Mouse (Mus musculus) embryonic facial prominence, embryonic 14.5 days (tissue): ENCODE results near the gene Atxn10. TPM values are rescaled to one million over a fixed set of nuclear protein-coding genes. Genes with fewer than 3 reads are reported as not detected.

Experiments
- ATAC-seq: fragments of 200-750 bp; cut with Nextera tagmentation; 2 replicates; pipeline ENCODE4 v1.8.0; 2017; ENCODE audit warnings: low read depth, moderate number of reproducible peaks, moderate TSS enrichment
- DNase-seq: peaks from one replicate; pipeline ENCODE4 v3.0.0-alpha.2; 2015; ENCODE audit warnings: low spot score
- H3K27ac ChIP-seq: fragments of 300-500 bp; sonication (generic); replicated peaks from 2 replicates; pipeline ENCODE4 v1.5.1; 2014; ENCODE audit warnings: low read depth, mild to moderate bottlenecking, low read length, moderate library complexity
- H3K27me3 ChIP-seq: fragments of 300-500 bp; sonication (generic); replicated peaks from 2 replicates; pipeline ENCODE4 v1.6.1; 2014; ENCODE audit warnings: low read length; ENCODE audit not compliant: control insufficient read depth, insufficient read depth
- H3K36me3 ChIP-seq: fragments of 300-500 bp; sonication (generic); 2 replicates; pipeline ENCODE4 v1.6.1; 2014; ENCODE audit warnings: low read length, mixed read lengths; ENCODE audit not compliant: control insufficient read depth, insufficient read depth
- H3K4me1 ChIP-seq: fragments of 300-500 bp; sonication (generic); 2 replicates; pipeline ENCODE4 v1.6.1; 2014; ENCODE audit warnings: antibody characterized with exemption, low read length; ENCODE audit not compliant: control insufficient read depth, insufficient read depth
- H3K4me2 ChIP-seq: fragments of 300-500 bp; sonication (generic); 2 replicates; pipeline ENCODE4 v1.6.1; 2014; ENCODE audit warnings: low read depth, mild to moderate bottlenecking, low read length, moderate library complexity, mixed read lengths
- H3K4me3 ChIP-seq: fragments of 300-500 bp; sonication (generic); 2 replicates; pipeline ENCODE4 v1.5.1; 2014; ENCODE audit warnings: low read depth, mild to moderate bottlenecking, low read length
- H3K9ac ChIP-seq: fragments of 300-500 bp; sonication (generic); 2 replicates; pipeline ENCODE4 v1.6.1; 2014; ENCODE audit warnings: low read depth, mild to moderate bottlenecking, low read length, moderate library complexity, mixed read lengths
- H3K9me3 ChIP-seq: fragments of 300-500 bp; sonication (generic); 2 replicates; pipeline ENCODE4 v1.6.1; 2016; ENCODE audit warnings: low read length; ENCODE audit not compliant: control insufficient read depth
- WGBS: fragments of 180-500 bp; shearing (Covaris S2); extraction: QIAGEN DNeasy Blood & Tissue Kit; methylation state at CpG from one replicate; pipeline ENCODE4 v1.1.7; 2014; 5-methylcytosine and 5-hydroxymethylcytosine counted together
- polyA plus RNA-seq: library from polyadenylated mRNA; unstranded; fragments of >200 nt; fragmentation: Nextera tagmentation; extraction: Ambion mirVana; gene quantifications from 2 replicates; pipeline ENCODE4 v1.2.1, GENCODE M21; 2014

The Atxn10 gene
- polyA plus RNA-seq, 1 experiment from 2014 or later = 261 TPM

GRCm38 (mm10) chr15:85500267-85500666 is 164.2 kb downstream of the Atxn10 start:
- H3K27ac ChIP-seq = no peak overlapping the region
- no peak overlapping the region for H3K4me3 ChIP-seq
- H3K4me1 ChIP-seq = 0 out of 2 replicates have a peak, but pooled peaks cover under 1% of the 10 kb centered on the region
- no peaks in the 10 kb centered on the region for H3K9me3 ChIP-seq
- no peaks in the 10 kb centered on the region for H3K27me3 ChIP-seq
- no peak overlapping the region for H3K4me2 ChIP-seq
- 79% methylated on average over 10 of the region's 10 CpGs for WGBS
- no peak overlapping the region for H3K9ac ChIP-seq
- DNase-seq = no peak
- no peak for ATAC-seq
- no peaks in the 10 kb centered on the region for H3K36me3 ChIP-seq

- WGBS = 79% methylated on average over 8 of the region's 8 CpGs
- ATAC-seq = no peak
Measured at GRCm38 (mm10) chr15:85503127-85503526, 167.1 kb downstream of the Atxn10 start, which contains the start of gene 7530416G11Rik. TSS of gene 7530416G11Rik (minus strand) at chr15:85503227.

DNA sequence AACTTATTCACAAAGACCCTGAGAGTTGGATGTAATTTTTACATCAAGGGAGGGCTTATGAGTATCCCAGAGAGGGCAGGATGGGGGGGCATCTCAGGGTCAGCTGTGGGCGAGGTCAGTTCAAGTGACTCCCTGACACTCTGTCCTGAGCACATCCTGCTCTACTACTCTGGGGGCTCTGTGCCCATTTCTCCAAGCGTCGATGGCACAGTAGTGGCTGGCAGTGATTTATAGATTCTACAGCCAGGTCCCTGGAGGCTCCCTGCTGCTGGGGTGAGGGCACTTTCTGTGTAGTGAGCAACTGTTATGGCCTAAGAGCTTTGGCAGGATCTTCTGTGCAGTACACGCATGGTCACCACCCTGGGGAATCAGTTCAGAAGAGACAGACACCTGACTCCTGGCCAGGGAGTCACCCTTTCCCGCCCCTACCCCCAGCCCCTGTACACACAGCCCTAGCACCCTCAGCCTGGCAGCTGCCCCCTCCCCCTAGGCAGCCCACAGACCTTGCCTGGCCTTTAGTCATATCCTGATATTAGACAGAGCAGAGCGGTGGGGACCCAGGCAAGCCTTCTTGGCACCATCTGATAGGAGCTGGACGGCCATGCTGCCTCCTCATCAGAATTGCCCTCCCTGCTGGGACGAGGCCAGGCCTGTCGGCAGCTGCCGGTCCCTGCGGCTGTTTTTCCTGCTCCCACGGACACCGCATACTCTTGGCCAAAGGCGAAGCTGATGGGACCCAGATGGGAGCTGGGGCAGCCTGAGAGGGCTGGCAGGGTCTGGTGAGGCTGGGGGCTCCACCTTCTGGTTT is 169.3 kb downstream of the Atxn10 start:
- Histone ChIP-seq H3K27me3 (no peaks in the 10 kb centered on the region), H3K4me2 (no peak overlapping the region), H3K27ac (no peak overlapping the region), H3K36me3 (no peaks in the 10 kb centered on the region), H3K4me1 (0 out of 2 replicates have a peak, but pooled peaks cover 7% of the 10 kb centered on the region), H3K9ac (no peak overlapping the region; the same call in 1 of the 2 replicates), H3K4me3 (no peak overlapping the region), H3K9me3 (no peaks in the 10 kb centered on the region)
- ATAC-seq (peak; percentile 38; the same call in 1 of the 2 replicates), DNase-seq (peak; percentile 52)
- 51% methylated on average over 14 of the region's 14 CpGs for WGBS

More at GRCm38 (mm10) chr15:85503127-85503526, 167.1 kb downstream of the Atxn10 start, which contains the start of gene 7530416G11Rik:
- Histone ChIP-seq H3K4me3 (no peak within 1 kb of the TSS), H3K27me3 (no peaks in the 10 kb centered on the region), H3K36me3 (no peaks in the 10 kb centered on the region), H3K9me3 (no peaks in the 10 kb centered on the region), H3K4me2 (no peak within 1 kb of the TSS), H3K27ac (no peak within 1 kb of the TSS), H3K4me1 (0 out of 2 replicates have a peak, but pooled peaks cover 7% of the 10 kb centered on the region), H3K9ac (no peak within 1 kb of the TSS)
- no peak for DNase-seq

DNA sequence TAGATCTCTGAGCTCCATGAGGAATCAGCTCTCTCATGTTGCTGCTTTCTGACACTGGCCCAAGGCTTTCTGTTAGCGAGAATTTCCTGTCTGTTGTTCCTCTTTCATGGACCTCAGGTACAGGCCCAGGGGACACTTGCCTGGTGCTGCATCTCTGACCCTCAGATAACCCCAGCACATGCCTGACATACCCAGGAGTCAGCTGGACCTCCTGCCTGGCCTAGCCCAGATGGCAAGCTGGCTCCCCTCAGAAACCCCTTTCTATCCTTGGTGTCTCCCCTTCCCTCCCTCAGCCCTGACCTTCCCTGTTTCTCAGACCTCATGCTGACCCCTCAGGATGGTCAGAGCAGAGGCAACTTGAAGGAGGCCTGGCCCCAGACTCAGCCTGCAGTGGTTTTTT is 170.6 kb downstream of the Atxn10 start:
- no peak overlapping the region for H3K27ac ChIP-seq
- ATAC-seq = no peak
- WGBS = 61% methylated on average over 1 of the region's 1 CpGs

DNA sequence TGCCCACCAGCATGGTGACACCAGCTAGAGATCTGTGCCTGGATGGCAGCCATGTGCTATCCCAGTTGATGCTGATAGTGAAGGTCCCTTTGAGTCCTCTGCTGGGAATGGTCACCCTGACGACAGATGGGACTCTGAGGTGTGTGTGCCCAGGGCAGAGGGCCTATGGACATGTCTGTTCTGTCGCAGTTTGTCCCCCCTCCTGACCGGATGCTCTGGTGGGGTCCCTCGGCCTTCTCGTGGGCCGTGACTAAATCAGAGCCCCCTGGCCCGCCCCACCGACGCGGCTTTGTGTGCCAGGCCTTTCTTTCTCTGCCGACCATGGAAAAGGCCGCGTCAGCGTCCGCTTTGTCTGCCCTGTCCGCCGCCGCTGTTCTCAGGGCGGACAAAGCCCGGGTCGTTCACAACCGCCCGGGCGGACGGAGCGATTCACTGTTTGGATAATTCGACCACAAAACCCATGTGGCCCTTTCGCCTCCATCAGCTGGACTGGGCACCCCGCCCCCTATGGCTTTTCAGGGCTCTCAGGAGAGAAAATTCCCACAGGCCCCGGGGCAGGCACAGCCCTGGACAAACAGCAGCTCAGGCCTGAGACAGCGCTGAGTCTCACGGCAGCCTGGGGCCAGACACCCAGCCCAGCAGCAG is 171.4 kb downstream of the Atxn10 start:
- Histone ChIP-seq H3K27ac (no peak overlapping the region), H3K27me3 (no peaks in the 10 kb centered on the region), H3K9me3 (no peaks in the 10 kb centered on the region), H3K9ac (no peak overlapping the region), H3K4me2 (no peak overlapping the region), H3K4me1 (0 out of 2 replicates have a peak, but pooled peaks cover 7% of the 10 kb centered on the region), H3K4me3 (no peak overlapping the region), H3K36me3 (no peaks in the 10 kb centered on the region)
- DNase-seq (no peak), ATAC-seq (no peak)
- 68% methylated on average over 32 of the region's 32 CpGs for whole genome bisulfite sequencing

More for the DNA sequence above, 170.6 kb downstream of the Atxn10 start:
- H3K9me3 ChIP-seq = no peaks in the 10 kb centered on the region
- no peak overlapping the region for H3K4me2 ChIP-seq
- H3K36me3 ChIP-seq = no peaks in the 10 kb centered on the region
- H3K4me3 ChIP-seq = no peak overlapping the region
- no peak overlapping the region for H3K9ac ChIP-seq
- DNase-seq = no peak
- no peaks in the 10 kb centered on the region for H3K27me3 ChIP-seq
- 0 out of 2 replicates have a peak, but pooled peaks cover 7% of the 10 kb centered on the region for H3K4me1 ChIP-seq

Other genes with a start within 250 kb of the Atxn10 start
- gene Smc1b, start 204.3 kb upstream of the Atxn10 start, polyA plus RNA-seq = 0.17 and 0.30 TPM in 2 replicates
- 0.67 and 0.69 TPM in 2 replicates for gene Ribc2, start 204.2 kb upstream of the Atxn10 start, polyA plus RNA-seq
- gene Fbln1, start 130.3 kb upstream of the Atxn10 start, polyA plus RNA-seq = 235 and 267 TPM in 2 replicates
- not detected in 2 replicates for gene 7530416G11Rik, start 167.0 kb downstream of the Atxn10 start, polyA plus RNA-seq
- 15.7 and 17.8 TPM in 2 replicates for gene Wnt7b, start 246.2 kb downstream of the Atxn10 start, polyA plus RNA-seq